Mouse (Mus musculus) spleen, adult 2 months (tissue): ENCODE data around the gene Bmpr1b.

Source experiments
- CTCF ChIP-seq: fragments of 200-500 bp; IDR thresholded peaks from 2 replicates; pipeline ENCODE4 v1.5.1; 2011; ENCODE audit warnings: mild to moderate bottlenecking, inconsistent platforms; ENCODE audit not compliant: insufficient read depth, insufficient read length, insufficient replicate concordance; ENCODE audit errors: extremely low read depth
- POLR2A ChIP-seq: fragments of 200-500 bp; IDR thresholded peaks from 2 replicates; pipeline ENCODE4 v1.6.1; 2011; ENCODE audit warnings: low read depth, low read length, inconsistent platforms

GRCm38 (mm10) chr3:142161405-142161804, 7.8 kb downstream of the Bmpr1b start:
- TF ChIP-seq POLR2A: no peak
- no peak for TF ChIP-seq CTCF
